Mouse (Mus musculus) lung, postnatal 0 days (tissue): ENCODE results near the gene Tyro3.

Source experiments
- CTCF ChIP-seq: IDR thresholded peaks from 2 replicates; pipeline ENCODE4 v1.5.1; 2016; ENCODE audit warnings: antibody characterized with exemption, mild to moderate bottlenecking
- EP300 ChIP-seq: IDR thresholded peaks from 2 replicates; pipeline ENCODE4 v1.6.1; 2016; ENCODE audit warnings: antibody characterized with exemption, mild to moderate bottlenecking, control low read depth

DNA sequence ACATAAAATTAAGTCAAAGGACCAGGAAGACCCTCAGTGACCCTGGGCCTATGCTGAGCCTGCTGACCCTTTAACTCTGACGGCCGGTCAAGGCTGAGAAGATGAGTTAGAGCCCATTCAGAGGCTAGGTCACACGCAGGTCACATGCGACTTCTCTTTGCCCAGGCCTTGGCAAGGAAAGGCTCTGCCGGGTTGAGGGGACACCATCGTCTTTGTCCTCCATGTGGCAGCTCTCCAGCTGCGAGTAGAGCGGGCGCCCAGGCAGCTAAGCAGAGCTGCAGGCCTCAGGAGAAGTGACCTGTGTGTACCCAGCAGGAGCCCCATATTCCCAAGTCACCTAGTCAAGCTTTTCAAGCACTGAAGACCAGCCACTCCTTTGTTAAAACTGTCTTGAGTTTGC lies 23.6 kb downstream of the Tyro3 start:
- TF ChIP-seq CTCF: no peak
- no peak for TF ChIP-seq EP300
